Mouse (Mus musculus): ENCODE measurements around the gene Gpatch4.

- TF ChIP-seq CTCF (IDR thresholded peaks at IDR 0.05; ENCODE audit: low read depth, low read length) (no peak), POLR2A (IDR thresholded peaks at IDR 0.05; ENCODE audit: extremely low read depth, insufficient read depth, low read length) (no peak)
These were observed 7.2 kb upstream of the Gpatch4 start for GRCm38 (mm10) chr3:88035561-88036293.
